Mouse (Mus musculus) G1E (cell line): ENCODE results near the gene Gna15.

Experiments used
- CTCF ChIP-seq: IDR thresholded peaks from 2 replicates; pipeline ENCODE4 v1.5.1; 2012; ENCODE audit warnings: low read depth, low read length, inconsistent platforms, mixed read lengths
- GATA1 ChIP-seq: IDR thresholded peaks from 2 replicates; pipeline ENCODE4 v1.6.1; 2012; ENCODE audit warnings: borderline replicate concordance, low read length, inconsistent platforms, mixed read lengths
- GATA2 ChIP-seq: IDR thresholded peaks from 2 replicates; pipeline ENCODE4 v1.6.1; 2012; ENCODE audit warnings: low read depth, low read length, inconsistent platforms, borderline replicate concordance
- POLR2AphosphoS5 ChIP-seq: IDR thresholded peaks from 2 replicates; pipeline ENCODE4 v1.6.1; 2012; ENCODE audit warnings: low read depth, low read length, inconsistent platforms; ENCODE audit not compliant: insufficient replicate concordance
- TAL1 ChIP-seq: conservative IDR thresholded peaks from 2 replicates; pipeline ENCODE4 v1.6.1; 2012; ENCODE audit warnings: low read depth, low read length, inconsistent platforms, mixed read lengths

DNA sequence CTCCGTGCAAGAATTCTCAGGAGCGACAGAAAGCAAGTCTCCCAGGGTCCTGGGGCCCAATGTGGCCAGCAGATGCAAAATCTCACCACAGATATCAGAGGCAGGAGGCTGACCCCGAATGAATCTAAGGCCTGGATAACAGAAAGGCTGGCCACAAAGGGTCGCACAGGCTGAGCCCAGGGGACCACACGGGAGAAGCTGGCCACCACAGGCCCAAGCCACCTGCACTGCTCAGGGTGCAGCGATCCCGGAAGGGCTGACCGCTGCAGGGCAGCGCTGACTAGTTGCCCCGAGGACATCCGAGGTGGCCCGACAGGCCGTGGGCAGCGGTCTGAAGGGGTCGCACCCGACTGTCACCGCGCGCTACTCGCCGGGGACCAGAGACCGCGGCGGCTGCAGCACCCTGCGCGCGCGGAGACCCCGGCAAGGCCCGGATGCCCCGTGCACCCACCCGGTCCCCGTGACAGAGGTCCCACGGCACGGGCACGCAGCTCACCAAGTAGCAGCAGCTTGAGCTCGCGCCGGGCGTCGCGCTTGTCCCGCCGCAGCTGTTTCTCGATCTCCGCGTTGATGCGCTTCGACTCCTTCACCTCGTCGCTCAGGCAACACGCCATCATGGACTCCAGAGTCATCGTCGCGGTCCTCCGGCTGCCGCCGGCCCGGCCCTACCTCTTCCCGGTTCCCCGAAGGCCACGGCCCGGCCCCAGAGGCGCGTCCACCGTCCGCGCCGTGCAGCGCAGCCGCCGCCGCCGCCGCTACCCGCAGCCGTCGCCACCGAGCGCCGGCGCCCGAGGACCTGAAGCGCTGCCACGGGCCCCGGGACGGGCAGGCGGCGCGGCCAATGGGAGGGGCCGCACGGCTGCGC is 20.5 kb upstream of the Gna15 start:
- TF ChIP-seq CTCF (no peak), TAL1 (no peak), GATA1 (no peak), POLR2AphosphoS5 (no peak), GATA2 (no peak)
